Mouse (Mus musculus) kidney, embryonic 14.5 days (tissue): ENCODE results near the gene Ubald1. TPM values are rescaled to one million over a fixed set of nuclear protein-coding genes. Genes with fewer than 3 reads are reported as not detected.
A peak's percentile ranks its signal among the peaks of the same experiment; 100 is the strongest.

Source experiments
- ATAC-seq: fragments of 200-750 bp; cut with Nextera tagmentation; 2 replicates; pipeline ENCODE4 v1.8.0; 2017; ENCODE audit warnings: moderate number of reproducible peaks, mild to moderate bottlenecking, moderate TSS enrichment, moderate library complexity; ENCODE audit not compliant: low FRiP score, low TSS enrichment
- H3K27ac ChIP-seq: fragments of 300-500 bp; sonication (generic); 2 replicates; pipeline ENCODE4 v1.5.1; 2014; ENCODE audit warnings: low read depth, mild to moderate bottlenecking, low read length, moderate library complexity, mixed read lengths
- H3K27me3 ChIP-seq: fragments of 300-500 bp; sonication (generic); 2 replicates; pipeline ENCODE4 v1.6.1; 2014; ENCODE audit warnings: mild to moderate bottlenecking, low read length; ENCODE audit not compliant: control insufficient read depth, insufficient read depth
- H3K36me3 ChIP-seq: fragments of 300-500 bp; sonication (generic); 2 replicates; pipeline ENCODE4 v1.6.1; 2014; ENCODE audit warnings: low read length, mixed read lengths; ENCODE audit not compliant: control insufficient read depth, insufficient read depth
- H3K4me1 ChIP-seq: fragments of 300-500 bp; sonication (generic); 2 replicates; pipeline ENCODE4 v1.6.1; 2014; ENCODE audit warnings: low read length, mixed read lengths; ENCODE audit not compliant: control insufficient read depth, insufficient read depth
- H3K4me2 ChIP-seq: fragments of 300-500 bp; sonication (generic); replicated peaks from 2 replicates; pipeline ENCODE4 v1.6.1; 2014; ENCODE audit warnings: low read depth, mild to moderate bottlenecking, low read length
- H3K4me3 ChIP-seq: fragments of 300-500 bp; sonication (generic); 2 replicates; pipeline ENCODE4 v1.5.1; 2014; ENCODE audit warnings: mild to moderate bottlenecking, low read length
- H3K9ac ChIP-seq: fragments of 300-500 bp; sonication (generic); 2 replicates; pipeline ENCODE4 v1.6.1; 2014; ENCODE audit warnings: low read depth, mild to moderate bottlenecking, low read length, moderate library complexity
- H3K9me3 ChIP-seq: fragments of 300-500 bp; sonication (generic); 2 replicates; pipeline ENCODE4 v1.6.1; 2016; ENCODE audit warnings: low read length; ENCODE audit not compliant: control insufficient read depth
- WGBS: fragments of 180-500 bp; shearing (Covaris S2); extraction: QIAGEN DNeasy Blood & Tissue Kit; methylation state at CpG from one replicate; pipeline ENCODE4 v1.1.7; 2014; 5-methylcytosine and 5-hydroxymethylcytosine counted together
- polyA plus RNA-seq: library from polyadenylated mRNA; unstranded; fragments of >200 nt; fragmentation: Nextera tagmentation; extraction: Ambion mirVana; gene quantifications from 2 replicates; pipeline ENCODE4 v1.2.1, GENCODE M21; 2014

Gene Ubald1
- polyA plus RNA-seq, 1 experiment from 2014 or later: 39.7 TPM

DNA sequence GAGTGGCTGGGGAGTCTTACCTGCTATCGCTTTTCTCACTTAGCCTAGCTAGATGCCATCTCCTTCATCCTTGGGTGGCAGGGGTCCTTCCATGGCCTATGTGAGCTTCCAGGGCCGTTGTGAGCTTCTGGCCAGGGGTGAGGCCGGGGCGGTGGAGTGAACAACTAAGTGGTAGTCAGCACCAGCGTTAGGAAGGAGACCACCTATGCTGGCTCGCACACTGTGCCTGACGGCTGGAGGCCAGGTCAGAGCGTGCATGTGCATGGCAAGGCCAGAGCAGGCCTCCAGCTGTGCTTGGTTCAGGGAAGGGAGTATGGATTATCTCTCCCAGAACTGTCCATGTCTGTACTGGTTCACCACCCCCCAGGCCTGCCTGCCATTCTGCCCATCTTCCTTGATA is 16.4 kb downstream of the Ubald1 start:
- no peak for ATAC-seq
- Histone ChIP-seq H3K27me3 (no peaks in the 10 kb centered on the region), H3K9me3 (no peaks in the 10 kb centered on the region), H3K4me3 (no peak overlapping the region), H3K9ac (no peak overlapping the region), H3K4me1 (no peaks in the 10 kb centered on the region), H3K36me3 (peaks cover under 1% of the 10 kb centered on the region; the same call in 1 of the 2 replicates), H3K27ac (no peak overlapping the region), H3K4me2 (no peak overlapping the region)
- WGBS: 91% methylated on average over 8 of the region's 8 CpGs

DNA sequence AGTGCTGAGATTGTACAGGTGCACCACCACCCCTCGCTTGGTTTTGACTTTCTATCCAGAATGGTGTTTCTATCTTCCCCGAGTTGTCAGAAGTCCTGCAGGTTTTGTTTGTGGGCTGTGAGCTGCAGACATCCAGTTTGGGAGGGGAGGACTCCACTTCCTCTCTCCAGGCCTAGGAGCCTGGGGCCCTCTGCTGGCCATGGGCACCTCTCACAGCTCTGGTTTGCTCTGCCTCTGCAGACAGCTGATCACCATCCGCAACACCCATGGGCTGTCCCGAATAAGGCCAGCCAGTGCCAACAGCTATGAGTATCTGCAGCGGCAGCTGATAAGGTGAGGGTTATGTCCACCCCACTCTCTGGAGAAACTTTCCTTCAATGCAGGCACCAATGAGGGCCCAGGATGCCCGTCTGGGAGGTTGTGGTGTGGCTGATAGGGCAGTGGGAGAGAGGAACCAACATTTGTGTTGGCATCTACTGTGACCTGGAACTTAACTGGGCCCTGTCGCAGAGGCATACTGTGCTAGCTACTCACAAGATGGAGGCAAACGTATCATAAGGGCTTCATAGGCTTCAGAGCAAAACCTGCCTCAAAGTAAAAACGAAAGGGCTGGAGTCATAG is 17.1 kb downstream of the Ubald1 start:
- Histone ChIP-seq H3K27me3 (no peaks in the 10 kb centered on the region), H3K27ac (no peak overlapping the region), H3K9me3 (no peaks in the 10 kb centered on the region), H3K36me3 (no peaks in the 10 kb centered on the region), H3K9ac (no peak overlapping the region), H3K4me2 (no peak overlapping the region), H3K4me1 (no peaks in the 10 kb centered on the region), H3K4me3 (no peak overlapping the region)
- WGBS: 53% methylated on average over 9 of the region's 9 CpGs
- ATAC-seq: peak; percentile 78

DNA sequence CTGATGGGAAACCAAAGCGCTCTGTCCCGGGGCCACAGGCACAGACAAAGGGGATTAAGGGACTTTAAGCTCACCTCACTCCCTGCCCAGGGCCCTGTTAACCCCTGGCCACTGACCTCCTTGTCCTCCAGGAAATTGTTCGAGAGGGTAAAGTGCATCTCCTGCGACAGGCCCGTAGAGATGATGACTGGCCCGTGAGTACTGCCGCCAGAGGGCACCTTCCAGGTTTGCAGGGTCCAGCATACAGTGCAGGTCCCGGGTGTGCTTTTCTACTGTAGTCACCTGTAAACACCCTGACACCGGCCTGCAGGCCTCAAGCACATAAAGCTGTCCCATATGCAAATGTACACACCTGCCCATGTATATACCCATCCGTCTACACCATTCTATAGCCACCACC is 18.7 kb downstream of the Ubald1 start:
- no peak overlapping the region for H3K9ac ChIP-seq
- no peaks in the 10 kb centered on the region for H3K36me3 ChIP-seq
- peak; percentile 63 for ATAC-seq
- H3K4me1 ChIP-seq: no peaks in the 10 kb centered on the region
- no peaks in the 10 kb centered on the region for H3K27me3 ChIP-seq
- no peak overlapping the region for H3K4me2 ChIP-seq
- no peak overlapping the region for H3K4me3 ChIP-seq
- no peaks in the 10 kb centered on the region for H3K9me3 ChIP-seq
- no peak overlapping the region for H3K27ac ChIP-seq
- 47% methylated on average over 10 of the region's 10 CpGs for WGBS

DNA sequence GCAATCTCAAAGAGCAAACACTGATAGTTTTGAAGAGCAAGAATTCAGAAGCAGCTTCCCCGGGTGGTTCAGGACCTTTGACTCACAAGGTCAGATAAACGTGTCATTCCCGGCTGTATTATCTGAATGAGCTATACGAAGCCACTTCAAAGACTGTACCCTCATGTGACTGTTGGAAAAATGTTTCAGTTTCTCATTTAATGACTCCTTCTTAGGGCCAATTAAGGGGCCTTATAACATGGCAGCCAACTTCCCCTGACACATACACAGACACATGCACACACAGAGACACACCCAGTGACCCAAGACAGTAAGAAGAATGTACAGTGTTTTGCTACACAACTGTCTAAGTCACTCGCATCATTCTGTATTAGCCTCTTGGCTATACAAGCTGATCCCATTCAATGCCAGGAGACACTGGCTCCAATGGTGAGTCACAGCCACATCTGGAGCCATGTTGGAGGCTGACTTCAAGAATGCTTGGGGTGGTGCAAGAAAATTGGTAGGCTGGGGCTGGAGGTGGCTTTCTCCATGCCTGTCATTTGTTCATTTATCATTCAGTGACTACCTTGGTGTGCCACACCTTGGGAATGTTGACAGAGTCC is 25.0 kb downstream of the Ubald1 start:
- no peaks in the 10 kb centered on the region for H3K36me3 ChIP-seq
- H3K4me1 ChIP-seq: no peaks in the 10 kb centered on the region
- no peak overlapping the region for H3K4me3 ChIP-seq
- WGBS: 49% methylated on average over 5 of the region's 5 CpGs
- no peak overlapping the region for H3K27ac ChIP-seq
- no peaks in the 10 kb centered on the region for H3K9me3 ChIP-seq
- H3K27me3 ChIP-seq: no peaks in the 10 kb centered on the region
- no peak overlapping the region for H3K9ac ChIP-seq
- no peak for ATAC-seq
- no peak overlapping the region for H3K4me2 ChIP-seq

DNA sequence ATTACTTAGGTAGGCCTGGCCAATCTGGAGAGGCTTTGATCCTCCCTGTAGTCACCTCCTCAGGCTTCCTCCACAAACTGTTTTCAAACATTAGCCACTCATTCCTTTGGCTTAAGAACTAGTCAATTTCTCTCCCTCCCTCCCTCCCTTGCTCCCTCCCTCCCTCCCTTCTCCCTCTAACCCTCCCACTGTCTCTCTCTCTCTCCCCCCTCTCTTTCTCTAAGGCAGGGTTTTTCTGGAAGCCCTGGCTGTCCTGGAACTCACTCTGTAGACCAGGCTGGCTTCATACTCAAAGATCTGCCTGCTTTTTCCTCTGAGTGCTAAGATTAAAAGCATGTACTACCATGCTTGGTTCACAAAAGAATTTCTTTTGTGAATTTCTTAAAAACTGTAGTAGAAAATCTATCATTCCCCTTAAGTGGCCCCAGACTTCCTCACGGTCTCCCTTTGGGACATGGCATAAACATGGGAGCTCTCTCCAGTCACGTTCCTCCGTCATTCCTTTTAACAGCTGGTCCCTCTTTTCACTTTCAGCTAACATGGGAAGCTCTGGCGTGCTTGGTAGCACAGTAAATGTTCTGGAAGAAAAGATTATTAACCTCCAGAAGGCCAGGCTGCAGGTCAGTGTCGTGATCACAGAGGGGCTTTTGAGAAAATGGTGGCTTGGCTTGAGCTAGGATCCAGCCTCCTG is 29.0 kb downstream of the Ubald1 start:
- Histone ChIP-seq H3K4me2 (no peak overlapping the region), H3K4me1 (no peaks in the 10 kb centered on the region), H3K9ac (no peak overlapping the region), H3K9me3 (no peaks in the 10 kb centered on the region), H3K27me3 (no peaks in the 10 kb centered on the region), H3K36me3 (no peaks in the 10 kb centered on the region), H3K27ac (no peak overlapping the region), H3K4me3 (no peak overlapping the region)
- ATAC-seq: no peak
- 43% methylated on average over 5 of the region's 5 CpGs for WGBS

DNA sequence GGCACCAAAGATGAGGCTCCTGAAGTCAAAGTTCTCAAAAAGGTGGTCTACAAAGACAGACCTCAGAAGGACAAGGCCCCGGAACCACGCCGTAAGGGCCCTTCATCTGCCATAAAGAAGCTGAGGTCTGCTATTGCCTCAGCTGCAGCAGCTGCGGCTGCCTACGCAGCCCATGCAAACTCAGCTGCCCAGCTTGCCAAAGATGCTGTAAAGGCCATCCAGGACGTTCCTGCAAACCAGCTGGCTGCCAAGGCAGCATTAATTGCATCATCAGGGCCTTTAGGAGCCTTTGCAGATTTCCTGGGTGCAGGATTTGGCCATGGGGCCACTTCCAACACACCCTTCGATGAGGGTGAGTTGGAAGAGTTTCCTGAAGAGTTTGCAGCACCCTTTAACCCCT is 29.8 kb downstream of the Ubald1 start:
- WGBS: 75% methylated on average over 7 of the region's 7 CpGs
- Histone ChIP-seq H3K4me3 (no peak overlapping the region), H3K27ac (no peak overlapping the region), H3K9ac (no peak overlapping the region), H3K9me3 (no peaks in the 10 kb centered on the region), H3K27me3 (no peaks in the 10 kb centered on the region), H3K36me3 (no peaks in the 10 kb centered on the region), H3K4me1 (no peaks in the 10 kb centered on the region), H3K4me2 (no peak overlapping the region)
- ATAC-seq: no peak

DNA sequence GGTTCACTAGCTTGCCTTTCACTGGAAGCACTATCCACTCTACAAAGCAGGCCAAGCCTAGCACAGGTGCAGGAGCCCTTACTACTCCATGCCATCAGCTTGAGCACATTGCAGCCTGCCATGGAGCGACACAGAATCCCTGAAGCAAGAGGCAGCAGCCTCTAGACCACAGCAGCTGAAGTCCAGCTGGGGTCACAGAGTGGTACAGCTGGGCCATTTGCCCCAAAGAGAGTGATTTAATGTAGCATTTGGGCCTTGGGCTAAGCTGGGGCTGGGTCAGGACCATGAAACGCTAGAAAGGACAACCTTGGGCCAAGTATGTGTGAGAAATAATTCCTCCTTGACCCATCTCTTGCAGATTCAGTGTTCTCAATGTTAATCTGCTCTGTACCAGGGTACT is 32.0 kb downstream of the Ubald1 start:
- ATAC-seq: no peak
- no peaks in the 10 kb centered on the region for H3K4me1 ChIP-seq
- 80% methylated on average over 2 of the region's 2 CpGs for WGBS
- H3K27me3 ChIP-seq: no peaks in the 10 kb centered on the region
- no peak overlapping the region for H3K9ac ChIP-seq
- no peaks in the 10 kb centered on the region for H3K36me3 ChIP-seq
- H3K4me2 ChIP-seq: no peak overlapping the region
- H3K27ac ChIP-seq: no peak overlapping the region
- H3K9me3 ChIP-seq: no peaks in the 10 kb centered on the region
- no peak overlapping the region for H3K4me3 ChIP-seq

DNA sequence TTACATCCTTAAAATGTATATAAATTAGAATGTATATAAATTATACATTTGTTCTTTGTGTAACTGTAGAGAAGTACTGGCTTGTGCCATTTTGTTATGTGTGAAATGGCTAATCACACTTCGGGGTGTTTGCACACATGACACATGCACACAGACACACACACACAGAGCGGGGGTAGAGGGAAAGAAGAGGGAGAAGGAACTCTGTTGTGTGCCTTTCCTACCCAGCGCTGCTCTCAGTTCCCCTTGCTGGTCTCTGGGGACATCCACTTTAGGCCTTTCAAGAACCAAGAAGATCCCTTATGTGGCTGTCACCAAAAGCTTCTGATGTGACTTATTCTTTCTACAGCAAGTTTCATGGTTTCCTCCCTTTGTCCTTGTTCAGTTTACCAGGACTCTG is 33.1 kb downstream of the Ubald1 start:
- no peak overlapping the region for H3K4me3 ChIP-seq
- H3K36me3 ChIP-seq: no peaks in the 10 kb centered on the region
- 89% methylated on average over 3 of the region's 3 CpGs for WGBS
- H3K4me1 ChIP-seq: no peaks in the 10 kb centered on the region
- no peak overlapping the region for H3K27ac ChIP-seq
- H3K27me3 ChIP-seq: no peaks in the 10 kb centered on the region
- H3K4me2 ChIP-seq: no peak overlapping the region
- H3K9me3 ChIP-seq: no peaks in the 10 kb centered on the region
- no peak overlapping the region for H3K9ac ChIP-seq
- ATAC-seq: no peak

DNA sequence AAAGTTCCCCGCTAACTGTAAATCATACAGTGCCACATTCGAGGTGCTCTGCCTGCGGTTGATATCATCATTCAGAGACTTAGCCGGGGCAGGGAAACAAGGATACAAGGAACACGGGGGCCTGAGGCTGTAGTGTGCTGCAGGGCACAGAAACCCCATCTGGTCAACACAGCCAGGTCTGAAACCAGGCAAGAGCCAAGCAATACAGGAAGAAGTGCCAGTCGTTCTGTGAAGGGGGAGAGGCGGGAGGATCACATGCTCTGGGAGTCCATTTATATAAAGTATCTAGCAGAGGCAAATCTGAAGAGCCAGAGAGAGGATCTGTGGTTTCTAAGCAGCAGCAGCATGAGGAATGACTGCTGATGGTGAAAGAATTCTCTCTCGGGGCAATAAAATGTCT is 39.9 kb downstream of the Ubald1 start:
- Histone ChIP-seq H3K36me3 (no peaks in the 10 kb centered on the region), H3K4me1 (no peaks in the 10 kb centered on the region), H3K4me2 (no peak overlapping the region), H3K9me3 (no peaks in the 10 kb centered on the region), H3K27ac (no peak overlapping the region), H3K9ac (no peak overlapping the region), H3K27me3 (no peaks in the 10 kb centered on the region), H3K4me3 (no peak overlapping the region)
- no peak for ATAC-seq
- WGBS: 77% methylated on average over 8 of the region's 8 CpGs
